Mouse (Mus musculus): ENCODE measurements at regions not wholly inside any gene's neighbourhood (a gene's known extent, or its start where the extent isn't known, plus 50 kb on each side); places are given as distances from the start of the nearest gene placed in this dataset.
A peak's percentile ranks its signal among the peaks of the same experiment; 100 is the strongest.

- 39% methylated on average over 7 of the region's 7 CpGs for WGBS
- Histone ChIP-seq H3K27me3 (no peaks in the 10 kb centered on the region), H3K4me1 (peaks cover 19% of the 10 kb centered on the region), H3K4me3 (no peak overlapping the region), H3K9me3 (no peaks in the 10 kb centered on the region), H3K36me3 (no peaks in the 10 kb centered on the region), H3K4me2 (no peak overlapping the region), H3K9ac (no peak overlapping the region), H3K27ac (peak overlapping the region; percentile 72)
- peak; percentile 56; the same call in 1 of the 2 replicates for ATAC-seq (ENCODE audit: insufficient number of reproducible peaks, insufficient read depth, low FRiP score, low TSS enrichment, low read depth)
These were observed 119.4 kb upstream of the Klhl29 start for GRCm38 (mm10) chr12:5494657-5495512.

- Histone ChIP-seq H3K27me3 (no peaks in the 10 kb centered on the region), H3K27ac (no peak overlapping the region), H3K4me2 (no peak overlapping the region), H3K36me3 (no peaks in the 10 kb centered on the region), H3K9me3 (no peaks in the 10 kb centered on the region), H3K9ac (no peak overlapping the region), H3K4me1 (no peaks in the 10 kb centered on the region), H3K4me3 (no peak overlapping the region)
- ATAC-seq (ENCODE audit: insufficient number of reproducible peaks, insufficient read depth, low FRiP score, low TSS enrichment, low read depth), result no peak
- 66% methylated on average over 9 of the region's 9 CpGs for WGBS
These were observed 88.9 kb upstream of the Klhl29 start for GRCm38 (mm10) chr12:5464250-5464899.

- Histone ChIP-seq H3K4me1 (no peaks in the 10 kb centered on the region), H3K36me3 (no peaks in the 10 kb centered on the region), H3K4me2 (no peak overlapping the region), H3K9me3 (no peaks in the 10 kb centered on the region), H3K27ac (no peak overlapping the region), H3K9ac (no peak overlapping the region), H3K27me3 (no peaks in the 10 kb centered on the region), H3K4me3 (no peak overlapping the region)
- ATAC-seq (ENCODE audit: insufficient number of reproducible peaks, insufficient read depth, low FRiP score, low TSS enrichment, low read depth), result no peak
- 83% methylated on average over 2 of the region's 2 CpGs for WGBS
These were observed 77.7 kb upstream of the Klhl29 start for GRCm38 (mm10) chr12:5453157-5453556.

GRCm38 (mm10) chr12:5443730-5444129 is 68.2 kb upstream of the Klhl29 start:
- Histone ChIP-seq H3K4me2 (no peak overlapping the region), H3K27me3 (no peaks in the 10 kb centered on the region), H3K4me1 (peaks cover 12% of the 10 kb centered on the region), H3K4me3 (no peak overlapping the region), H3K36me3 (no peaks in the 10 kb centered on the region), H3K9ac (no peak overlapping the region), H3K9me3 (no peaks in the 10 kb centered on the region), H3K27ac (peak overlapping the region; percentile 45; the same call in 1 of the 2 replicates)
- ATAC-seq (ENCODE audit: insufficient number of reproducible peaks, insufficient read depth, low FRiP score, low TSS enrichment, low read depth), result no peak
- whole genome bisulfite sequencing, result 38% methylated on average over 2 of the region's 2 CpGs

- WGBS, result 42% methylated on average over 7 of the region's 7 CpGs
These were observed 67.6 kb upstream of the Klhl29 start for GRCm38 (mm10) chr12:5443091-5443531.

GRCm38 (mm10) chr12:5442679-5443078 is 67.2 kb upstream of the Klhl29 start:
- WGBS, result 70% methylated on average over 5 of the region's 5 CpGs
- Histone ChIP-seq H3K9me3 (no peaks in the 10 kb centered on the region), H3K4me3 (no peak overlapping the region), H3K27me3 (no peaks in the 10 kb centered on the region), H3K4me1 (peaks cover 12% of the 10 kb centered on the region), H3K36me3 (no peaks in the 10 kb centered on the region), H3K9ac (no peak overlapping the region), H3K27ac (no peak overlapping the region), H3K4me2 (no peak overlapping the region)
- ATAC-seq (ENCODE audit: insufficient number of reproducible peaks, insufficient read depth, low FRiP score, low TSS enrichment, low read depth), result no peak

More at GRCm38 (mm10) chr12:5443091-5443531, 67.6 kb upstream of the Klhl29 start:
- peaks cover 12% of the 10 kb centered on the region for H3K4me1 ChIP-seq
- no peak for ATAC-seq (ENCODE audit: insufficient number of reproducible peaks, insufficient read depth, low FRiP score, low TSS enrichment, low read depth)
- H3K9me3 ChIP-seq, result no peaks in the 10 kb centered on the region
- no peak overlapping the region for H3K4me2 ChIP-seq
- no peak overlapping the region for H3K4me3 ChIP-seq
- no peaks in the 10 kb centered on the region for H3K27me3 ChIP-seq
- no peak overlapping the region for H3K9ac ChIP-seq
- peak overlapping the region; percentile 40; the same call in 1 of the 2 replicates for H3K27ac ChIP-seq
- no peaks in the 10 kb centered on the region for H3K36me3 ChIP-seq

GRCm38 (mm10) chr12:5440482-5440881 is 65.0 kb upstream of the Klhl29 start:
- no peaks in the 10 kb centered on the region for H3K9me3 ChIP-seq
- peaks cover 12% of the 10 kb centered on the region for H3K4me1 ChIP-seq
- no peak overlapping the region for H3K9ac ChIP-seq
- H3K27me3 ChIP-seq, result no peaks in the 10 kb centered on the region
- whole genome bisulfite sequencing, result 72% methylated on average over 3 of the region's 3 CpGs
- no peak overlapping the region for H3K4me3 ChIP-seq
- no peaks in the 10 kb centered on the region for H3K36me3 ChIP-seq
- ATAC-seq (ENCODE audit: insufficient number of reproducible peaks, insufficient read depth, low FRiP score, low TSS enrichment, low read depth), result no peak
- H3K4me2 ChIP-seq, result no peak overlapping the region
- no peak overlapping the region for H3K27ac ChIP-seq

- Histone ChIP-seq H3K4me1 (no peaks in the 10 kb centered on the region), H3K36me3 (no peaks in the 10 kb centered on the region), H3K4me3 (no peak overlapping the region), H3K27ac (no peak overlapping the region), H3K27me3 (no peaks in the 10 kb centered on the region), H3K4me2 (no peak overlapping the region), H3K9me3 (no peaks in the 10 kb centered on the region), H3K9ac (no peak overlapping the region)
- 78% methylated on average over 3 of the region's 3 CpGs for WGBS
- ATAC-seq (ENCODE audit: insufficient number of reproducible peaks, insufficient read depth, low FRiP score, low TSS enrichment, low read depth), result no peak
These were observed 60.4 kb upstream of the Klhl29 start for GRCm38 (mm10) chr12:5435876-5436275.

- no peak for ATAC-seq (ENCODE audit: insufficient number of reproducible peaks, insufficient read depth, low FRiP score, low TSS enrichment, low read depth)
- Histone ChIP-seq H3K4me2 (no peak overlapping the region), H3K27ac (no peak overlapping the region), H3K4me3 (no peak overlapping the region), H3K27me3 (no peaks in the 10 kb centered on the region), H3K4me1 (no peaks in the 10 kb centered on the region), H3K36me3 (no peaks in the 10 kb centered on the region), H3K9ac (no peak overlapping the region), H3K9me3 (no peaks in the 10 kb centered on the region)
- WGBS, result 46% methylated on average over 6 of the region's 6 CpGs
These were observed 58.6 kb upstream of the Klhl29 start for GRCm38 (mm10) chr12:5434060-5434459.

GRCm38 (mm10) chr12:5432688-5433087 is 57.2 kb upstream of the Klhl29 start:
- no peaks in the 10 kb centered on the region for H3K4me1 ChIP-seq
- H3K36me3 ChIP-seq, result no peaks in the 10 kb centered on the region
- no peak overlapping the region for H3K9ac ChIP-seq
- WGBS, result 73% methylated on average over 3 of the region's 3 CpGs
- no peak overlapping the region for H3K4me3 ChIP-seq
- no peaks in the 10 kb centered on the region for H3K27me3 ChIP-seq
- no peak overlapping the region for H3K4me2 ChIP-seq
- no peaks in the 10 kb centered on the region for H3K9me3 ChIP-seq
- no peak overlapping the region for H3K27ac ChIP-seq
- ATAC-seq (ENCODE audit: insufficient number of reproducible peaks, insufficient read depth, low FRiP score, low TSS enrichment, low read depth), result no peak

- WGBS, result 54% methylated on average over 3 of the region's 3 CpGs
- Histone ChIP-seq H3K27me3 (no peaks in the 10 kb centered on the region), H3K4me2 (no peak overlapping the region), H3K9ac (no peak overlapping the region), H3K27ac (no peak overlapping the region), H3K9me3 (no peaks in the 10 kb centered on the region), H3K4me3 (no peak overlapping the region), H3K36me3 (no peaks in the 10 kb centered on the region), H3K4me1 (0 out of 2 replicates have a peak, but pooled peaks cover 3% of the 10 kb centered on the region)
- no peak for ATAC-seq (ENCODE audit: insufficient number of reproducible peaks, insufficient read depth, low FRiP score, low TSS enrichment, low read depth)
These were observed 53.3 kb upstream of the Klhl29 start for GRCm38 (mm10) chr12:5428733-5429132.
